Mouse (Mus musculus) hindbrain, embryonic 16.5 days (tissue): ENCODE data around the gene Shq1. TPM values are rescaled to one million over a fixed set of nuclear protein-coding genes. Genes with fewer than 3 reads are reported as not detected.

ENCODE experiments used
- ATAC-seq: fragments of 200-750 bp; cut with Nextera tagmentation; 2 replicates; pipeline ENCODE4 v1.8.0; 2017; ENCODE audit warnings: moderate TSS enrichment, moderate library complexity
- H3K27ac ChIP-seq: fragments of 300-500 bp; sonication (generic); 2 replicates; pipeline ENCODE4 v1.5.1; 2014; ENCODE audit warnings: low read depth, mild to moderate bottlenecking, control low read depth, low read length, moderate library complexity
- H3K27me3 ChIP-seq: fragments of 300-500 bp; sonication (generic); replicated peaks from 2 replicates; pipeline ENCODE4 v1.6.1; 2014; ENCODE audit warnings: low read length; ENCODE audit not compliant: control insufficient read depth, insufficient read depth
- H3K36me3 ChIP-seq: fragments of 300-500 bp; sonication (generic); 2 replicates; pipeline ENCODE4 v1.6.1; 2014; ENCODE audit warnings: mild to moderate bottlenecking, low read length, moderate library complexity, mixed read lengths; ENCODE audit not compliant: control insufficient read depth, insufficient read depth
- H3K4me1 ChIP-seq: fragments of 300-500 bp; sonication (generic); 2 replicates; pipeline ENCODE4 v1.6.1; 2014; ENCODE audit warnings: low read depth, low read length; ENCODE audit not compliant: control insufficient read depth, insufficient read depth
- H3K4me2 ChIP-seq: fragments of 300-500 bp; sonication (generic); 2 replicates; pipeline ENCODE4 v1.6.1; 2014; ENCODE audit warnings: mild to moderate bottlenecking, low read length, control low read depth, moderate library complexity
- H3K4me3 ChIP-seq: fragments of 300-500 bp; sonication (generic); 2 replicates; pipeline ENCODE4 v1.5.1; 2014; ENCODE audit warnings: mild to moderate bottlenecking, low read length, control low read depth, moderate library complexity
- H3K9ac ChIP-seq: fragments of 300-500 bp; sonication (generic); 2 replicates; pipeline ENCODE4 v1.6.1; 2014; ENCODE audit warnings: low read depth, mild to moderate bottlenecking, control low read depth, low read length, moderate library complexity
- H3K9me3 ChIP-seq: fragments of 300-500 bp; sonication (generic); 2 replicates; pipeline ENCODE4 v1.6.1; 2014; ENCODE audit warnings: mild to moderate bottlenecking, low read length, moderate library complexity; ENCODE audit not compliant: control insufficient read depth
- WGBS: fragments of 180-500 bp; shearing (Covaris S2); extraction: QIAGEN DNeasy Blood & Tissue Kit; methylation state at CpG from one replicate; pipeline ENCODE4 v1.1.7; 2014; 5-methylcytosine and 5-hydroxymethylcytosine counted together
- polyA plus RNA-seq: library from polyadenylated mRNA; unstranded; fragments of >200 nt; fragmentation: Nextera tagmentation; extraction: Ambion mirVana; gene quantifications from 2 replicates; pipeline ENCODE4 v1.2.1, GENCODE M21; 2015

The Shq1 gene
- polyA plus RNA-seq, 1 experiment from 2014 or later, result 8.9 TPM

- H3K27ac ChIP-seq, result no peak overlapping the region
- no peaks in the 10 kb centered on the region for H3K36me3 ChIP-seq
- H3K27me3 ChIP-seq, result no peaks in the 10 kb centered on the region
- ATAC-seq, result no peak
- H3K4me3 ChIP-seq, result no peak overlapping the region
- no peak overlapping the region for H3K9ac ChIP-seq
- no peak overlapping the region for H3K4me2 ChIP-seq
- no peaks in the 10 kb centered on the region for H3K9me3 ChIP-seq
- H3K4me1 ChIP-seq, result no peaks in the 10 kb centered on the region
- 79% methylated on average over 3 of the region's 3 CpGs for WGBS
Observed at GRCm38 (mm10) chr6:100620411-100620810, 50.5 kb downstream of the Shq1 start.

- WGBS, result 93% methylated on average over 7 of the region's 7 CpGs
- no peak overlapping the region for H3K27ac ChIP-seq
Observed at GRCm38 (mm10) chr6:100619309-100619708, 51.6 kb downstream of the Shq1 start.

GRCm38 (mm10) chr6:100616133-100616532 is 54.8 kb downstream of the Shq1 start:
- Histone ChIP-seq H3K4me2 (no peak overlapping the region), H3K27ac (no peak overlapping the region), H3K4me3 (no peak overlapping the region), H3K4me1 (peaks cover 4% of the 10 kb centered on the region), H3K27me3 (no peaks in the 10 kb centered on the region), H3K9ac (no peak overlapping the region), H3K9me3 (no peaks in the 10 kb centered on the region), H3K36me3 (no peaks in the 10 kb centered on the region)
- ATAC-seq, result no peak
- 94% methylated on average over 4 of the region's 4 CpGs for WGBS

More at GRCm38 (mm10) chr6:100619309-100619708, 51.6 kb downstream of the Shq1 start:
- Histone ChIP-seq H3K4me1 (no peaks in the 10 kb centered on the region), H3K27me3 (no peaks in the 10 kb centered on the region), H3K36me3 (no peaks in the 10 kb centered on the region), H3K4me2 (no peak overlapping the region), H3K9ac (no peak overlapping the region), H3K9me3 (no peaks in the 10 kb centered on the region), H3K4me3 (no peak overlapping the region)
- no peak for ATAC-seq

- no peak overlapping the region for H3K4me3 ChIP-seq
- ATAC-seq, result no peak
- 45% methylated on average over 6 of the region's 6 CpGs for WGBS
- H3K9ac ChIP-seq, result no peak overlapping the region
- H3K36me3 ChIP-seq, result no peaks in the 10 kb centered on the region
- no peaks in the 10 kb centered on the region for H3K27me3 ChIP-seq
- no peak overlapping the region for H3K4me2 ChIP-seq
- H3K27ac ChIP-seq, result no peak overlapping the region
- peaks cover 4% of the 10 kb centered on the region for H3K4me1 ChIP-seq
- H3K9me3 ChIP-seq, result no peaks in the 10 kb centered on the region
Observed at GRCm38 (mm10) chr6:100613593-100614267, 57.2 kb downstream of the Shq1 start.

GRCm38 (mm10) chr6:100610897-100611575 is 59.9 kb downstream of the Shq1 start:
- Histone ChIP-seq H3K36me3 (no peaks in the 10 kb centered on the region), H3K27ac (no peak overlapping the region), H3K27me3 (no peaks in the 10 kb centered on the region), H3K9me3 (no peaks in the 10 kb centered on the region), H3K9ac (no peak overlapping the region), H3K4me3 (no peak overlapping the region), H3K4me1 (peaks cover 4% of the 10 kb centered on the region), H3K4me2 (no peak overlapping the region)
- ATAC-seq, result no peak
- WGBS, result 93% methylated on average over 7 of the region's 7 CpGs

GRCm38 (mm10) chr6:100610182-100610581 is 60.8 kb downstream of the Shq1 start:
- no peak for ATAC-seq
- WGBS, result 72% methylated on average over 7 of the region's 8 CpGs
- Histone ChIP-seq H3K27me3 (no peaks in the 10 kb centered on the region), H3K36me3 (no peaks in the 10 kb centered on the region), H3K27ac (no peak overlapping the region), H3K4me3 (no peak overlapping the region), H3K4me2 (no peak overlapping the region), H3K9me3 (no peaks in the 10 kb centered on the region), H3K4me1 (peaks cover 4% of the 10 kb centered on the region), H3K9ac (no peak overlapping the region)

GRCm38 (mm10) chr6:100609256-100609655 is 61.7 kb downstream of the Shq1 start:
- Histone ChIP-seq H3K4me3 (no peak overlapping the region), H3K36me3 (no peaks in the 10 kb centered on the region), H3K9me3 (no peaks in the 10 kb centered on the region), H3K9ac (no peak overlapping the region), H3K27ac (no peak overlapping the region), H3K4me2 (no peak overlapping the region), H3K4me1 (peaks cover 4% of the 10 kb centered on the region), H3K27me3 (no peaks in the 10 kb centered on the region)
- 70% methylated on average over 3 of the region's 3 CpGs for WGBS
- ATAC-seq, result no peak

GRCm38 (mm10) chr6:100608429-100608828 is 62.5 kb downstream of the Shq1 start:
- Histone ChIP-seq H3K36me3 (no peaks in the 10 kb centered on the region), H3K27me3 (no peaks in the 10 kb centered on the region), H3K27ac (no peak overlapping the region), H3K4me1 (no peaks in the 10 kb centered on the region), H3K9ac (no peak overlapping the region), H3K9me3 (no peaks in the 10 kb centered on the region), H3K4me2 (no peak overlapping the region), H3K4me3 (no peak overlapping the region)
- no peak for ATAC-seq
- 99% methylated on average over 3 of the region's 3 CpGs for WGBS

- Histone ChIP-seq H3K4me2 (no peak overlapping the region), H3K4me3 (no peak overlapping the region), H3K36me3 (no peaks in the 10 kb centered on the region), H3K27ac (no peak overlapping the region), H3K27me3 (no peaks in the 10 kb centered on the region), H3K9ac (no peak overlapping the region), H3K9me3 (no peaks in the 10 kb centered on the region), H3K4me1 (no peaks in the 10 kb centered on the region)
- 79% methylated on average over 4 of the region's 4 CpGs for WGBS
- ATAC-seq, result no peak
Observed at GRCm38 (mm10) chr6:100606805-100607204, 64.2 kb downstream of the Shq1 start.
